Mouse (Mus musculus): ENCODE results near the gene Gm10840. TPM values are rescaled to one million over a fixed set of nuclear protein-coding genes. Genes with fewer than 3 reads are reported as not detected.

Gene Gm10840
- total and polyA plus RNA-seq, 3 experiments = not detected

DNA sequence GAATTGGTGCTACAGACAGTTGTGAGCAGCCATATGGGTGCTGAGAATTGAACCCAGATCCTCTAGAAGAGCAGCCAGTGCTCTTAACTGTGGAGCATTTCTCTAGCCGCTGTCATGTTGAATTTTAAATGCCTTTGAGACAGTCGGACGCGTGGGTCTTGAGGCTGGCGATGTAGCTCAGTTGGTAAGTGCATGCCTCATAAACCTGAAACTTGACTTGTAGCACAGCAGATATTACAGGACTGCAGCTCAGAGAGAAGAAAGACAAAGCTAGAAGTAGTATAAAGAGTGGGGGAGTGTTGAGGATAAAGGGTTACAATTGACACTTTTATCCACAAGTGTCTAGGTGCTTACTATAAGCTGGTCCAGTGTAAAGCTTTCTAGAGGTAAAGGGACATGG, 28.1 kb upstream of the Gm10840 start:
- H3K27me3 ChIP-seq (replicated peaks) = no peaks in the 10 kb centered on the region
- H3K79me2 ChIP-seq (replicated peaks; ENCODE audit: control insufficient read depth, extremely low read depth, insufficient read depth, poor library complexity, severe bottlenecking) = no peaks in the 10 kb centered on the region; the same call in 1 of the 2 replicates
- H3K4me1 ChIP-seq (ENCODE audit: control insufficient read depth in 1 of 2, insufficient read depth in 2 of 2) = peaks cover 11 to 42% of the 10 kb centered on the region in 2 experiments
- no peak overlapping the region for H3K4me3 ChIP-seq (replicated peaks in 1 of 3; ENCODE audit: low read depth in 2 of 3, low read length in 2 of 3, poor library complexity in 1 of 3)
- peaks cover 10 to 49% of the 10 kb centered on the region in 2 experiments for H3K36me3 ChIP-seq (replicated peaks in 1 of 2; ENCODE audit: control insufficient read depth in 1 of 2, insufficient read depth in 1 of 2, low read length in 1 of 2)
- no peak overlapping the region for H3K4me2 ChIP-seq (ENCODE audit: insufficient read depth, low read depth, poor library complexity, severe bottlenecking)
- no peaks in the 10 kb centered on the region for H3K9me3 ChIP-seq (replicated peaks; ENCODE audit: low read length)
- in situ Hi-C loops (cut with MboI; ENCODE audit: low pct_ligation_motif_present, low pct_unique_long_range_greater_than_20kb, low sequenced_read_pairs) = loop anchor here (5.0 kb wide), 1 partner anchor 45 kb away; no protein-coding TSS in a partner anchor
- no peak overlapping the region for H3K27ac ChIP-seq (ENCODE audit: insufficient read depth, low read depth)
- no peak for DNase-seq (ENCODE audit: extremely low read depth)
- dilution Hi-C loops (cut with MboI; ENCODE audit: extremely low pct_ligation_motif_present, extremely low pct_unique_long_range_greater_than_20kb, low sequenced_read_pairs) = no loop called here
- H3K9ac ChIP-seq (ENCODE audit: insufficient read depth, low read depth) = no peak overlapping the region
- TF ChIP-seq EP300 (IDR thresholded peaks at IDR 0.05; ENCODE audit: low read length) (no peak), MEF2A (IDR thresholded peaks at IDR 0.05; ENCODE audit: borderline replicate concordance, low read depth, low read length) (no peak), MYC (IDR thresholded peaks at IDR 0.05; ENCODE audit: low read depth, low read length) (no peak), ELF1 (IDR thresholded peaks at IDR 0.05; ENCODE audit: low read depth, low read length) (no peak), KAT2A (IDR thresholded peaks at IDR 0.05; ENCODE audit: insufficient replicate concordance, low read length) (no peak), HCFC1 (IDR thresholded peaks at IDR 0.05; ENCODE audit: low read depth, low read length) (no peak)

DNA sequence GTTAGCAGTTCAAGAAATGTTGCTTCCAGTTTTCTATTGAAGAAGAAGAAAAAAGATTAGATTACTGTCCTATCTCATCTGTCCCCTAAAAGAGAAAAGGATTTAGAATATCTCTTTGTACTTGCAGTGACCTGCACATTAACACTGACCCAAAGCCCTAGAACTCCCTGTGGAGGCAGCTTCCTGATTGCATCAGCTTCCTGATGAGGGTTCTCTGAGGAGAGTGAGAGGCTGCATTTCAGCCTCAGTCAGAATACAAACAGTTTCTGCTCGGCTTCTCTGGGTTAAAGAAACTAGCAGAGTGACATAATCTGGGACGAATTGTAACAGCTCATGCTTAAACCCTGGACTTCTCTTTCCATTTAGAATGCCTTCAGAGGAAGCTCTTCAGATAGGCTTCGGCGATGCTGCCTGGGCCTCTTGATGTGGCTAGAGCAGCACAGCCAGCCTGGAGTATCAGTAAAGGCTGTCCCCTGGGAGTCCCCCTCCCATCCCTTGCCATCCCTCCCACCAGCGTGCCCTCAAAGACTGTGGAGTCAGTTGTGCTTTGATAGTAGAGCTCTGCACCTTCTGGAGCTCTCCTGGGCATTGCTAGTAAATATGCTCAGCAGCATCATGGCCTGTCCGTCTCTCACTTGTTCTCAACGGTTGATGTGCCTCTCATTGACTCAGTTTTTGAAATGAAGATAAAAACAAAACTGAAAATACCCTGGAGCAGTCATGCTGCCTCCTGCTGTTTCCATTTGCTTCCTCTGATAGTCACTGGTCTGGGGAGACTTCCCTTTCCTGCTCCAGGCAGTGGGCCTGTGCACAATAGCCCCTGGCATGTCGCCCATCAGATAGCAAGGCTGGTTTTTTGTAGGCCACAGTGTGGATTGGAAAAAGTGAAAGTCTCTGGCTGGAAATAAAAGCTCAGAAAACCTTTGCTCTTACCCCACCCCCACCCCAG, 25.8 kb upstream of the Gm10840 start:
- Histone ChIP-seq H3K27ac (ENCODE audit: insufficient read depth, low read depth) (peak overlapping the region; percentile 98), H3K36me3 (replicated peaks in 1 of 2; ENCODE audit: control insufficient read depth in 1 of 2, insufficient read depth in 1 of 2, low read length in 1 of 2) (peaks cover 7 to 43% of the 10 kb centered on the region in 2 experiments), H3K4me1 (ENCODE audit: control insufficient read depth in 1 of 2, insufficient read depth in 2 of 2) (peaks cover 11 to 42% of the 10 kb centered on the region in 2 experiments), H3K79me2 (replicated peaks; ENCODE audit: control insufficient read depth, extremely low read depth, insufficient read depth, poor library complexity, severe bottlenecking) (no peaks in the 10 kb centered on the region; the same call in 1 of the 2 replicates), H3K9me3 (replicated peaks; ENCODE audit: low read length) (no peaks in the 10 kb centered on the region), H3K9ac (ENCODE audit: insufficient read depth, low read depth) (peak overlapping the region; percentile 92), H3K4me3 (replicated peaks in 1 of 3; ENCODE audit: low read depth in 2 of 3, low read length in 2 of 3, poor library complexity in 1 of 3) (peak overlapping the region in 2 of 3 experiments; percentile 2 to 20), H3K4me2 (ENCODE audit: insufficient read depth, low read depth, poor library complexity, severe bottlenecking) (peak overlapping the region; percentile 88), H3K27me3 (replicated peaks) (no peaks in the 10 kb centered on the region)
- dilution Hi-C loops (cut with MboI; ENCODE audit: extremely low pct_ligation_motif_present, extremely low pct_unique_long_range_greater_than_20kb, low sequenced_read_pairs) = no loop called here
- in situ Hi-C loops (cut with MboI; ENCODE audit: low pct_ligation_motif_present, low pct_unique_long_range_greater_than_20kb, low sequenced_read_pairs) = loop anchor here (5.0 kb wide), 1 partner anchor 48 kb away; no protein-coding TSS in a partner anchor
- peak; percentile 78 for DNase-seq (ENCODE audit: extremely low read depth)
- no peak for TF ChIP-seq ZMIZ1 (IDR thresholded peaks at IDR 0.05; ENCODE audit: low read depth, low read length)
- TF ChIP-seq JUND (conservative IDR thresholded peaks at IDR 0.05; ENCODE audit: low read depth, low read length) = no peak
- TF ChIP-seq TCF12 (IDR thresholded peaks at IDR 0.05; ENCODE audit: low read depth, low read length) = peak; percentile 24; the same call in 1 of the 2 replicates
- TF ChIP-seq CHD2 (IDR thresholded peaks at IDR 0.05; ENCODE audit: low read length) = peak; percentile 65; the same call in 1 of the 2 replicates
- TF ChIP-seq MEF2A (IDR thresholded peaks at IDR 0.05; ENCODE audit: borderline replicate concordance, low read depth, low read length) = peak; percentile 40; the same call in 1 of the 2 replicates
- peak; percentile 20 for TF ChIP-seq HCFC1 (IDR thresholded peaks at IDR 0.05; ENCODE audit: low read depth, low read length)
- TF ChIP-seq JUN (IDR thresholded peaks at IDR 0.05; ENCODE audit: insufficient read depth, low read depth, low read length) = no peak
- peak; percentile 75 for TF ChIP-seq TBP (conservative IDR thresholded peaks at IDR 0.05; ENCODE audit: low read depth, low read length)
- peak; percentile 41 for TF ChIP-seq NELFE (IDR thresholded peaks at IDR 0.05; ENCODE audit: low read depth, low read length)
- no peak; the same call in 1 of the 2 replicates for TF ChIP-seq RAD21 (IDR thresholded peaks at IDR 0.05; ENCODE audit: low read depth, low read length)
- no peak for TF ChIP-seq UBTF (IDR thresholded peaks at IDR 0.05; ENCODE audit: low read depth, low read length)
- TF ChIP-seq MAFK (IDR thresholded peaks at IDR 0.05; ENCODE audit: insufficient replicate concordance, low read length) = no peak
- peak; percentile 54; the same call in 1 of the 2 replicates for TF ChIP-seq IRF4 (IDR thresholded peaks at IDR 0.05; ENCODE audit: low read depth, low read length)
- TF ChIP-seq MYC (IDR thresholded peaks at IDR 0.05; ENCODE audit: low read depth, low read length) = peak; percentile 46; the same call in 1 of the 2 replicates
- TF ChIP-seq POLR2A (IDR thresholded peaks at IDR 0.05; ENCODE audit: low read depth, low read length) = peak; percentile 38
- no peak for TF ChIP-seq ZNF384 (IDR thresholded peaks at IDR 0.05; ENCODE audit: low read depth, low read length)
- no peak; a peak in 1 of 4 replicates for TF ChIP-seq CTCF (conservative IDR thresholded peaks at IDR 0.05 in 1 of 2, IDR thresholded peaks at IDR 0.05 in 1 of 2; ENCODE audit: low read depth in 2 of 2, low read length in 2 of 2)
- TF ChIP-seq KAT2A (IDR thresholded peaks at IDR 0.05; ENCODE audit: insufficient replicate concordance, low read length) = 0 out of 2 replicates have a peak, but pooled peaks have one; percentile 6
- peak; percentile 84 for TF ChIP-seq ELF1 (IDR thresholded peaks at IDR 0.05; ENCODE audit: low read depth, low read length)
- TF ChIP-seq USF2 (conservative IDR thresholded peaks at IDR 0.05; ENCODE audit: low read depth, low read length) = no peak
- TF ChIP-seq MAZ (IDR thresholded peaks at IDR 0.05; ENCODE audit: low read depth, low read length) = peak; percentile 60; the same call in 1 of the 2 replicates
- TF ChIP-seq EP300 (IDR thresholded peaks at IDR 0.05; ENCODE audit: low read length) = peak; percentile 67
- TF ChIP-seq RCOR1 (conservative IDR thresholded peaks at IDR 0.05; ENCODE audit: low read depth, low read length) = no peak
- 0 out of 2 replicates have a peak, but pooled peaks have one; percentile 27 for TF ChIP-seq MXI1 (IDR thresholded peaks at IDR 0.05; ENCODE audit: low read depth, low read length)
- peak; percentile 79 for TF ChIP-seq CHD1 (IDR thresholded peaks at IDR 0.05; ENCODE audit: low read depth, low read length)
- peak; percentile 47; the same call in 1 of the 2 replicates for TF ChIP-seq MAX (IDR thresholded peaks at IDR 0.05; ENCODE audit: low read length)
- no peak for TF ChIP-seq POLR2AphosphoS2 (IDR thresholded peaks at IDR 0.05; ENCODE audit: low read depth, low read length)
- no peak for TF ChIP-seq SMC3 (IDR thresholded peaks at IDR 0.05; ENCODE audit: low read depth, low read length)
